Mouse (Mus musculus): ENCODE data around the gene Mdga1.
A peak's percentile ranks its signal among the peaks of the same experiment; 100 is the strongest.

Gene Mdga1

GRCm38 (mm10) chr17:29799398-29800095, 170.3 kb downstream of the Mdga1 start:
- DNase-seq (ENCODE audit: low read depth): no peak

DNA sequence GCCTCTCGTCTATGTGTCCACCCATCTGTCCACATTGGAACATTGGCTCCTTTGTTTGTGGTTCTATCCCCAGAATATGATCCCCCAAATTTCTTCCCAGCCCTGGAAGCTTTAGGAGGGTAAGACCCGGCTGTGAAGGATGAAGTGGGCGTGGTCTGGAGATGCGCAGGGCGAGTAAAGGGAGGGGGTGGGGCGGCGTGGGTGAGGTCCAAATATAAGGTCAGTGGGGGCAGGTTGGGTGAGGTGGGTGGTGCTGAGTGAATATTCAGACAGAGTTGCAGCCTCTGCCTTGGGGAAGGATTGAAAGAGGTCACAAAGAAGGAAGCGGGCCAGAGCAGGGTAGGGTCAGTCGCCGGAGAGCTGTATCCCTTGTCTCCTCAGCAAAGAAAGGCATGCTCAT, 171.7 kb downstream of the Mdga1 start:
- no peak for DNase-seq (ENCODE audit: low read depth)

DNA sequence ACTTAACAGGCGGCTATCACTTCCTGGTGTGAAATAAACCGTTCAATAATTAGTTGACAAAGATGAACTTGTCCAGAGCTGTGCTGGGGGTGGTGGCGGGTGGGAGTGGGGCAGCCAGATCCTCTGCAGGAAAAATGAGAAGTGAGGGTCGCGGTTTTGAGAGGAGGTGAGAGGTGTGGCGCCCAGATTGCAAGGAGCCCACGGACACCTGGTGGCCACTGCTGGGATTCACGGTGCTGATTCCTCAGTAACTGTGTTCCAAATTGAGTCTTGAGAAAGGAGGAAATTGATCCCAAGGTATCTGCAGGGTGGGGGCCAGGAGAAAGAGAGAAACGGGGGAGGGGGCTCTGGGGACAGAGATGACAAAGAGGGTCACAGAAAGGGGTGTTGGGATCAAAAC, 173.1 kb downstream of the Mdga1 start:
- peak; percentile 40 for DNase-seq (ENCODE audit: low read depth)

- DNase-seq (ENCODE audit: low read depth): peak; percentile 79
Measured at GRCm38 (mm10) chr17:29796086-29796485, 173.8 kb downstream of the Mdga1 start.

DNA sequence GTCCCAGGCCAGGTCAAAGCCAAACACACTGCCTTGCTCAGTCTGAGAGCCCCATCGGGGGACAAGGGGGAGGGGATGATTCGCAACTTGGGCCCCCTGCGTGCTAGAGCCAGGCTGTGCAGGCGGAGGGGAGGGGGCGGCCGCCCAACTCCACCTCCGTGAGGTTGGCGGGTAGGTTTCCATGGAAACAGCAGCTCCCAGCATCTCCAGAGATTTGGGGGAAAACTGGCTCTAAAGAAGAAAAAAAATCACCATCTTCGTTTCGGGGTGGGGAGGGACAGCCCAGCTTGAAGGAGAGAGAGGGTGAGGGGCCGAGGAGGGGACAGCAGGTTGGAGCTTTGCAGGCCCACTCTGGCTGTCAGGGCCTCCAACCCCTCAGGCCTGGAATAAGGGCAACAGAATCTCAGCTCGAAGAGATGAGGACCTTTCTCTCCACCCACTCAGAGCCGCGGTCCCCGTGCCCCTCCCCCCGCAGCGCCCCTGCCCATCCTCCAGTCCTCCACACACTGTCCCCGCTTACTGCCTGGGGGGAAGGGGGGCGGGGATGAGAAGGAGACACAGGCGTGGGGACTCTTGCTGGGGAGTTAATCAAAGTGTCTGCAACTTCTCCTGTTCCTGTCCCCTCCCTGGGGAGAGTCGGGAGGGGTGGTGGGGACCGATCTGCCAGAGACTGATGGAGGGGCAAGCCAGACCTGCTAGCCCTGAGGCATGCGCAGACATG, 174.7 kb downstream of the Mdga1 start:
- no peak for DNase-seq (ENCODE audit: low read depth)

DNA sequence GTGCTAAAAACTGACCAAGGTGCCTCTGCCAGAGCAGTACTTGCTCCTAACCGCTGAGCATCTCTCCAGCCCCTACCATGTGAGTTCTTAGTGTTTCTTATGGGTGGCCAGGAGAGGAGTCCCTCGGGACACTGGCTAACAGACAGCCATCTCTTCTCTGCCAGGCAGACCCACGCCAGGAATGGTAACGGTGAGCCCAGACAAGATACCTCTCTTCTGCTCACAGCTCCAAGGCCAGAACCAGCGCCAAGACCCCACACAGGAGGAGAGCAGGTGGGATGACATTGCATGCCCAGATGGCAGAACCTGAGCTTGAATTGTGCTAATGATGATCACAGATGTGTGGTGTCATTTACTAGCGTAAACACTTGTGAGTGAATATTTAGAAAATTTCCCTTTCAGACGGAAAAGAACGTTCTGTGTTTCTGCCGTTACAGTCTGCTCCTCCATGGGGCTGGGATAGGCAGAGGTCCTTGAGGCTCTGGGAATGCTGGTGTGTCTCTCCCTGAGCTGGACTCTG, 178.3 kb downstream of the Mdga1 start:
- no peak for DNase-seq (ENCODE audit: low read depth)

DNA sequence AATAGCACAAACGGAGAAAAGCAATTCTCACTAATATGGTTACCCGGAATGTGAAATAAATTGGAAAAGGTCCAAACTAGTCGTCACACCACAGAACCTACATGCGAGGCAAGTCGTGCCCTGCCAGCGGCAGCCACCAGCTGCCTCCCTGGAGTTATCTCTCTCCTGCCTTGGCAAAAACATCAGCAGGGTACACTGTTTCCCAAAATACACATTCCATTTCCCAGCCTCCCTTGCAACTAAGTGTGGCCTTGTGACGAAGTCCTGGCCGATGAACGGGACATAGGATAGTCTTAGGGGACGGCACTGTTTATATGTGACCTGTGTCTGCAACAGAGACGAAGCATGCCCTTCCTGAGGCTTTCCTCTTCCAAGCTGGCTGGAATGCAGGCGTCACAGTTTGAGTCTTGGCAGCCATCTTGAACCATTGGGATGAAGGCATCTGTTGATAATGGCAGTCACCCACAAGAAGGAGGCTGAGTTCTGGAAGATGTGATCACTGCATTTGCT, 179.6 kb downstream of the Mdga1 start:
- no peak for DNase-seq (ENCODE audit: low read depth)

DNA sequence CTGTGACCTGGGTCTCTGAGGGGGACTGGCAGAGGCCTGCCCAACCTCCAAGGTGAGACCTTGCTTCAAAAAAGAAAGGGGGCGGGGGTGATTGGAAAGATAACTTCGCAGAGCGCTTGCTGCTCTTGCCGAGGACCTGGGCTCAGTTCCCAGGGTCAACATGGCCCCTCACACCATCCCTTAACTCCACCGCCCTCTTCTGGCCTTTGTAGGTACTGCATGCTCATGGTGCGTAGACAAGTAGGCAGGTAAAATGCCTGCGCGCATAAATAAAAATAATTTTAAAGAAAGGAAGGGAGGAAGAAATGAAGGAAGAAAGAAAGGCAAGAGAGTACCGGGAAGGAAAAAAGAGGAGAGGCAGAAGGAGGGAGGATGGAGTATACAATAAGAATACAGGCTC, 180.2 kb downstream of the Mdga1 start:
- DNase-seq (ENCODE audit: low read depth): peak; percentile 57

- no peak for DNase-seq (ENCODE audit: low read depth)
Measured at GRCm38 (mm10) chr17:29788573-29788972, 181.3 kb downstream of the Mdga1 start.

DNA sequence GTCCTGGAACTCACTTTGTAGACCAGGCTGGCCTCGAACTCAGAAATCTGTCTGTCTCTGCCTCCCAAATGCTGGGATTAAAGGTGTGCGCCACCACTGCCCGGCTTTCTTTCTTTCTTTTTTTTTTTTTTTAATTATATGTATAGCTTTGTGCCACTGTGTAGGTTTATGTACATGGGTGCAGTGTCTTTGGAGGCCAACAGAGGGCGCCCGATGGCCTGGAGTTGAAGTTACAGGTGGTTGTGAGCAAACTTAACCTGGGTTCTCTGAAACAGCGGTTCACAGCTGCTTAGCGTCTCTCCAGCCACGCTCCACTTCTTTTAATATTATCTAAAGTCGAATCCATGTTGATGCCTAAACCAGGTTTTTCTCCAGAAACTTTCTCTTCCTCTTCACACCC, 185.1 kb downstream of the Mdga1 start:
- peak; percentile 36 for DNase-seq (ENCODE audit: low read depth)

DNA sequence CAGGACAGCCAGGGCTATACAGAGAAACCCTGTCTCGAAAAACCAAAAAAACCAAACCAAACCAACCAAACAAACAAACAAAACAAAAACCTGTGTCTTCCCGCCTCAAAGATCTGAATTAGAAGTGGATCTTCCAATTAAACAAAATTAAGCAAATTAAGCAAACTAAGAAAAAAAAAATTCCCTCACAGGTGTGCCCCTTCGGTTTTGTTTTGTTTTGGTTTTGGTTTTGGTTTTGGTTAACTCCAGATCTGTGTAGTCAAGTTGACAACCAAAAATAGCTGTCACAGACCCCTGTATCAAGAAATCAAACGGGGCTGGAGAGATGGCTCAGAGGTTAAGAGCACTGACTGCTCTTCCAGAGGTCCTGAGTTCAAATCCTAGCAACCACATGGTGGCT, 188.4 kb downstream of the Mdga1 start:
- DNase-seq (ENCODE audit: low read depth): peak; percentile 56

DNA sequence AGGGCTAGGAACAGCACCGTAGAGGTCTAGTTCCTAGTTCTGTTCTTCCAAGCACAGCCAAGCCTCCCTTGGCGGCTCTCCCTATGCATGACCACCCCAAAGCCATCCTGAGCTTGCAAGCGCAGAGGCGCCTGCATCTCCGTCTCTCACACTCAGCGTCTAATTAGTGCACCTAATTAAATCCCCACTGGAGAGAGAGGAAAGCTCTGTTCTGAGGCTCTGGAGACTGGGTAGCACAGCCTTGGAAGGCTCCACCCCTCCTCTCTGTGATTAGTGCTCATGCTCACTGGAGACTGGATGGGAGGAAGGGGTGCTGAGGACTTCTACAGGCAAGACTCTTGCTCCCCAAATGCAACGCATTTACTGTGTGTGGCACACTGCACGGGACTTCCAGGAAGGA, 191.9 kb downstream of the Mdga1 start:
- DNase-seq (ENCODE audit: low read depth): no peak

Data from induced T-regulatory cell, adult 2 months (primary cell).